Mouse (Mus musculus) testis, adult 2 months (tissue): ENCODE results near the gene Lyst. TPM values are rescaled to one million over a fixed set of nuclear protein-coding genes. Genes with fewer than 3 reads are reported as not detected.

Experiments used
- H3K27ac ChIP-seq: fragments of 200-500 bp; 2 replicates; pipeline ENCODE4 v1.5.1; 2012; ENCODE audit warnings: low read depth, low read length; ENCODE audit not compliant: control insufficient read depth, insufficient read depth
- H3K27me3 ChIP-seq: fragments of 200-500 bp; 2 replicates; pipeline ENCODE4 v1.6.1; 2012; ENCODE audit warnings: mild to moderate bottlenecking, low read length, moderate library complexity; ENCODE audit not compliant: control insufficient read depth, insufficient read depth
- H3K36me3 ChIP-seq: fragments of 200-500 bp; 2 replicates; pipeline ENCODE4 v1.6.1; 2012; ENCODE audit warnings: mild to moderate bottlenecking, low read length; ENCODE audit not compliant: control insufficient read depth, insufficient read depth
- H3K4me1 ChIP-seq: fragments of 200-500 bp; 2 replicates; pipeline ENCODE4 v1.6.1; 2012; ENCODE audit warnings: low read length; ENCODE audit not compliant: control insufficient read depth, insufficient read depth
- H3K4me3 ChIP-seq: fragments of 200-500 bp; 2 replicates; pipeline ENCODE4 v1.5.1; 2012; ENCODE audit warnings: low read depth, mild to moderate bottlenecking, low read length, moderate library complexity, mixed read lengths; ENCODE audit not compliant: control insufficient read depth
- CTCF ChIP-seq: fragments of 200-500 bp; IDR thresholded peaks from 2 replicates; pipeline ENCODE4 v1.5.1; 2012; ENCODE audit warnings: low read depth, mild to moderate bottlenecking, inconsistent platforms, low read length, moderate library complexity; ENCODE audit not compliant: control insufficient read depth, insufficient read depth, insufficient replicate concordance
- POLR2A ChIP-seq: fragments of 200-500 bp; IDR thresholded peaks from 2 replicates; pipeline ENCODE4 v1.6.1; 2012; ENCODE audit warnings: low read depth, mild to moderate bottlenecking, inconsistent platforms, low read length, moderate library complexity; ENCODE audit not compliant: control insufficient read depth
- polyA plus RNA-seq: library from polyadenylated mRNA; depleted of rRNA; stranded (reverse); fragments of >200 nt; gene quantifications from 2 replicates; pipeline ENCODE4 v1.2.3, GENCODE M21; 2012

Lyst gene
- polyA plus RNA-seq, 1 experiment = 7.5 TPM

DNA sequence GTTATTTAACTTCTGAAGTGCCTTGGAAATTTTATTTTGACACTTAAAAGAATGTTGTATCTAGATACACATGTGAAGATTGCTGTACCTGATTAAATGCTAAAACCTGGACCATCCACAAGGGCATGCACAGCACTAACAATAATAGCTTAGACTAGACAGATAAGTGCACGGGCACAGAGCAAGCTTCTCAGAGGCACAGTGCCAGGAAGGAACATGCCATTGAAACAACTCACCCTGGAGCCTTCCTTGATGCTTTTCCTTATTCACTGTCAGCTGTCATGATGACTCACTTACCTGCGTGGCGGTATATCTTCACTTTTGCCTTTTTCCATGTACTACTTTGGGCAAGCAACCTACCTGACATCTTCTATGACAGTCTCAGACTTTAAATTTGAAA is 155.7 kb downstream of the Lyst start:
- H3K36me3 ChIP-seq = no peaks in the 10 kb centered on the region; the same call in 1 of the 2 replicates
- no peak overlapping the region for H3K27ac ChIP-seq
- TF ChIP-seq CTCF (no peak), POLR2A (no peak)
- H3K4me3 ChIP-seq = no peak overlapping the region
- no peaks in the 10 kb centered on the region for H3K27me3 ChIP-seq
- H3K4me1 ChIP-seq = no peaks in the 10 kb centered on the region

DNA sequence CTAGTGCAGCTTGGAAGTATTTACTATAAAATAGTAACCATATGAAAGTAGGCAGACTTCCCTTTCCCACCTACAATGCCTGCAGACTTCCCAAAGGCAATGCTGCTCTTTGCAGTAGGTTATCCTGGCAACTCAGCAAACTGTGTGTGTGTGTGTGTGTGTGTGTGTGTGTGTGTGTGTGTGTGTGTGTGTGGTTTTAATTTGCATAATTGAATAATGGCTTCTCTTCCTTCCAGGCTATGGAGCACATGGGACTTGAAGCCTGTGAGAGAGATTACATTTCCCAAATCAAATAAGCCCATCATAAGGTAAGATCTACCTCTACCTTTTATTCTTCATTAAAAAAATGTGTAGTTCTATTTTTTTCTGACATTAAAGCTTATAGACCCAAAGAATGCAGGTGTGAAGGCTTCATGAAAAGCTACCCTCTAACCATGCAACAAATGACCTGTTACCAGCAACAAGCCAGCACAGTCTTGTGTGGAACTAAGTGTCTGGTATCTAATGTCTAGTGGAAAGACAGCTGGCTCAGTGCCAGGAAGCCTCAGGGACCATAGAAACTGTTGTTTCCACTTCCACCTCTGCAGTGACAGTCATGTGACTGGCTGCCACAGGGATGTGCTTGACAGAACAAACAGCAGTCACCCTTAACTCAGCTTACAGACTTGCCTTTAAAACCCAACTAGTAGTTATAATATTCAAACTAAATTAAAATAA is 185.7 kb downstream of the Lyst start:
- no peak overlapping the region for H3K27ac ChIP-seq
- H3K27me3 ChIP-seq = no peaks in the 10 kb centered on the region
- no peaks in the 10 kb centered on the region for H3K4me1 ChIP-seq
- H3K36me3 ChIP-seq = no peaks in the 10 kb centered on the region
- TF ChIP-seq CTCF = no peak
- TF ChIP-seq POLR2A = no peak
- H3K4me3 ChIP-seq = no peak overlapping the region

DNA sequence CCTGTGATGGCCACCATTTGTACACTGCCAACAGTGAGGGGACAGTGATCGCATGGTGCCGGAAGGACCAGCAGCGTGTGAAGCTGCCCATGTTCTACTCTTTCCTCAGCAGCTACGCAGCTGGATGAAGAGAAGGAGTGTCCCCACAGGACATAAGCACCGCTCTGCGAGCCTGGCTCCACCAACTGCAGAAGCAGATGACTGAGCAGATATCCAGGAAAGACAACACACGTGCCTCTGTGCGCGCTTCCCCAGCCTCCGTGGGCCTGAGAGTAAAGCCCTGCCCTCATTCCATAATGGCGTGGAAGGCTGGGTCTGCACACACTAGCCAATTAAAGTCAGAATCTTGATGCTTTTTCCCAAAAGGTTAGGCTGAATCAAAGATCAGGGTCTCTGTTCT is 186.9 kb downstream of the Lyst start:
- Histone ChIP-seq H3K4me1 (no peaks in the 10 kb centered on the region), H3K27me3 (no peaks in the 10 kb centered on the region), H3K36me3 (no peaks in the 10 kb centered on the region), H3K27ac (no peak overlapping the region), H3K4me3 (no peak overlapping the region)
- TF ChIP-seq POLR2A = no peak

DNA sequence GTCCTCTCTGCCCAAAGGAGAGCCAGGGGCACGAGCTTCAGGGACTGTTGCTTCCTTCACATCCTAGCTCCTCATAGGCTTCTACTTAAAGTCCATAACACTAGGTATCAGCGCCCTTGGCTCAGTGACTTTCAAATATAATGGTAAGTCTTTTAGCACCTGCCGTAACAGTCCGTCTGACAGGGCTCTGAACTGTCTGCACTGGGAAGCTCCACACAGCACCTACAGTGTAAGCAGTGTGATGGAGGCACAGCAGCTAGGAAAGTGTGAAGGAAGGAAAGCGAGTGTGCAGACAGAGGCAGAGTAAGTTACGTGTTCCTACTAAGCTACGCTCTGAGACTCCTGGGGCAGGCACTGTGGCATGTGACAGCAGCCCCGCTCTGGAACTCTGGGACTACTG is 187.5 kb downstream of the Lyst start:
- Histone ChIP-seq H3K4me3 (no peak overlapping the region), H3K36me3 (no peaks in the 10 kb centered on the region), H3K27ac (no peak overlapping the region), H3K27me3 (no peaks in the 10 kb centered on the region), H3K4me1 (no peaks in the 10 kb centered on the region)
- TF ChIP-seq CTCF = no peak
- TF ChIP-seq POLR2A = no peak

DNA sequence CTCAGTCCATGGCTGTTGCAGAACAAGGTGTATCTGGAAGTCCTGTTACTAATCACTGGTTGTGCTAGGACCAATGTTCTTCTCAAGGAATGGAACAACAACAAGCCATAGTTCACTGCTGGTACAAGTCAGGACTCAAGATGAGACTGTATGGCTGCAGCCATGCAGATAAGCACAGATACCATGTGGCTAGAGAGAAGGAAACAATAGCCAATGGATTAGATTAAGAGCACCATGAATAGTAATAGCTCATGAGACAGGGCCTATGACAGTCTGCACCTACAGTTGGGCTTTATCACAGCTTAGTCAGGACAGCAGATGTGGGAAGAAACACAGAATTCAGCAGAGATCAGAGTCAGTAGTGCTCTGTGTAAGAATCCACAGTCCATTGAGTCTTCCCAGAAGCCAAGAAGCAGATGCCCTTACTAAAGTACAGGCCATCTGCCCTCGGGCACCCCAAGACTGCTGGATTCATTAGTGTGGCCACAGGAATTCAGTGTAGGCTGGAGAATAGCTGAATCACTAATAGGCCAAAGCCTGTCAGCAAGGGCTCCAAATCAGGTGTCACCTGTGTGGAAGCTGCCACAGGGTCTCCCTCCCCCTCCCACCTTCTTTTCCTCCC is 188.8 kb downstream of the Lyst start:
- Histone ChIP-seq H3K27me3 (no peaks in the 10 kb centered on the region), H3K27ac (no peak overlapping the region), H3K36me3 (no peaks in the 10 kb centered on the region), H3K4me1 (peaks cover 3% of the 10 kb centered on the region), H3K4me3 (no peak overlapping the region)
- TF ChIP-seq CTCF = no peak
- TF ChIP-seq POLR2A = no peak

DNA sequence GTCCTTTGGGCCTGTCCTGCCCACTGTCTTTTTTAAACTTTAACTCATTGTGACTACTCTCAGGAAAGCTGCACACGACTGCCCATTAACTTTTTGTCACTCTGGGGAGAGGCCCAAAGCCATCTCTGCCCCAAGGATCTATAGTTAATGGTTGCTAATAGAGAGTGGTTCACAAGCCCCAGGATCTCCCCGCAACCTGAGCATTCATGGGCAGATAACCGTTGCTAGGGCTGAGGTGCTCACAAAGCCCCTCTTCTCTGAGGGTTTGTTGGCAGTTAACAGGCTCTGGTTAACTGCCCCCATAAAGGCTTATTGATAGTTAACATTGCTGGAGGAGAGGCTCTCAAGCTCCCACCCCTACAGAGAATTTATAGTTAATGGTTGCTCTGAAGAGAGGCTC is 190.1 kb downstream of the Lyst start:
- no peaks in the 10 kb centered on the region for H3K27me3 ChIP-seq
- no peak overlapping the region for H3K4me3 ChIP-seq
- peaks cover 10% of the 10 kb centered on the region for H3K4me1 ChIP-seq
- TF ChIP-seq POLR2A (no peak), CTCF (no peak)
- H3K27ac ChIP-seq = no peak overlapping the region
- no peaks in the 10 kb centered on the region for H3K36me3 ChIP-seq

DNA sequence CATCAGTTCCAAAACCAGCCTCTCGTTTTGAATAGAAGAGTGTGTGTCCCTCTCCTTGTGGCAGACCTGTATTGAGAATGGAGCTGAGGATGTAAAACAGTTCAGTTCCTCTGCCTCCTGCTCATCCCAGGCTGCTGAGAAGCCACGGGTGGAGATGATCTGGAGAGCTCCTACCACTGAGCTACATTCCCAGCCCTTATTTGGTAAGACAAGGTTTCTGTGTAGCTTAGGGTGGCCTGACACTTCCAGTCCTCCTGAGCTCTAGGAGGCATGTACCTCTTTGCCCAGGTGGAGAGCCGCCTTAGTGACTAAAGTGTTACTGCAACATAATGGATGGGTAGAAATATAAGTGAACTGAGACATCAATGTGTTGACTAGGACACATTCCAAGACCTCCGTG is 190.8 kb downstream of the Lyst start:
- Histone ChIP-seq H3K36me3 (no peaks in the 10 kb centered on the region), H3K27ac (no peak overlapping the region), H3K27me3 (no peaks in the 10 kb centered on the region), H3K4me1 (peaks cover 12% of the 10 kb centered on the region), H3K4me3 (no peak overlapping the region)
- TF ChIP-seq POLR2A = no peak
- TF ChIP-seq CTCF = no peak

DNA sequence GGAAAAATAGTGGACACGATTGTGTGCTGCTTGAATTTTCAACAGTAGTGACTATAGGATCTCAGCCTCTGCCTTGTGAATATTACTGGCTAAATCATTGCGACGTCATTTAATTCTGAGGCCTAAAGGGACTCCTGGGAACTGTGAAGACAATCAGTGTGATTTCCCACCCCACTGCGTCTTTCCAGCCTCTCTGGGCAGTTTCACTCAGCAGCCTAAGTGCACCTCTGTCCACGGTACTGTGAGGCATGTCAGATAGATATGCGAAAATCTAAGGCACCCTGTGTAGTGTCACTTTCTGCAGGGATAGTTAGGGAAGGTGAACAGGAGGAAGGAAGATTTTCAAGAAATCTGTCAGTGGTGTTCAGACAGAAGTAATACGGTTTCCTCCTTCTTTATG is 193.1 kb downstream of the Lyst start:
- H3K4me1 ChIP-seq = peaks cover 12% of the 10 kb centered on the region
- no peak overlapping the region for H3K27ac ChIP-seq
- H3K36me3 ChIP-seq = no peaks in the 10 kb centered on the region
- H3K27me3 ChIP-seq = no peaks in the 10 kb centered on the region
- H3K4me3 ChIP-seq = no peak overlapping the region
- TF ChIP-seq POLR2A (no peak), CTCF (no peak)
